Mouse (Mus musculus) kidney, postnatal 0 days (tissue): ENCODE results near the gene Myl7. TPM values are rescaled to one million over a fixed set of nuclear protein-coding genes. Genes with fewer than 3 reads are reported as not detected.

Experiments used
- ATAC-seq: fragments of 200-750 bp; cut with Nextera tagmentation; replicated peaks from 2 replicates; pipeline ENCODE4 v1.8.0; 2017; ENCODE audit warnings: low read depth, moderate number of reproducible peaks, moderate TSS enrichment, moderate library complexity; ENCODE audit not compliant: low FRiP score
- DNase-seq: peaks from one replicate; pipeline ENCODE4 v3.0.0-alpha.2; 2016; ENCODE audit warnings: low spot score
- H3K27ac ChIP-seq: fragments of 300-500 bp; sonication (generic); 2 replicates; pipeline ENCODE4 v1.5.1; 2014; ENCODE audit warnings: mild to moderate bottlenecking
- H3K27me3 ChIP-seq: fragments of 300-500 bp; sonication (generic); 2 replicates; pipeline ENCODE4 v1.6.1; 2014; ENCODE audit warnings: low read length, mixed read lengths; ENCODE audit not compliant: insufficient read depth
- H3K36me3 ChIP-seq: fragments of 300-500 bp; sonication (generic); 2 replicates; pipeline ENCODE4 v1.6.1; 2014; ENCODE audit warnings: low read length, mixed read lengths; ENCODE audit not compliant: insufficient read depth
- H3K4me1 ChIP-seq: fragments of 300-500 bp; sonication (generic); replicated peaks from 2 replicates; pipeline ENCODE4 v1.6.1; 2014; ENCODE audit warnings: antibody characterized with exemption, low read length, mixed read lengths; ENCODE audit not compliant: insufficient read depth
- H3K4me2 ChIP-seq: fragments of 300-500 bp; sonication (generic); 2 replicates; pipeline ENCODE4 v1.6.1; 2014; ENCODE audit warnings: mild to moderate bottlenecking, low read length, moderate library complexity, mixed read lengths
- H3K4me3 ChIP-seq: fragments of 300-500 bp; sonication (generic); replicated peaks from 2 replicates; pipeline ENCODE4 v1.5.1; 2014; ENCODE audit warnings: low read depth, low read length
- H3K9ac ChIP-seq: fragments of 300-500 bp; sonication (generic); 2 replicates; pipeline ENCODE4 v1.6.1; 2014; ENCODE audit warnings: low read depth, low read length
- H3K9me3 ChIP-seq: fragments of 300-500 bp; sonication (generic); replicated peaks from 2 replicates; pipeline ENCODE4 v1.6.1; 2016; ENCODE audit warnings: low read length, inconsistent platforms, mixed read lengths
- CTCF ChIP-seq: IDR thresholded peaks from 2 replicates; pipeline ENCODE4 v1.5.1; 2016; ENCODE audit warnings: antibody characterized with exemption, low read depth, mild to moderate bottlenecking, moderate library complexity
- WGBS: fragments of 180-500 bp; shearing (Covaris S2); extraction: QIAGEN DNeasy Blood & Tissue Kit; methylation state at CpG from one replicate; pipeline ENCODE4 v1.1.7; 2014; 5-methylcytosine and 5-hydroxymethylcytosine counted together
- polyA plus RNA-seq: library from polyadenylated mRNA; unstranded; fragments of >200 nt; fragmentation: Nextera tagmentation; extraction: Ambion mirVana; gene quantifications from 2 replicates; pipeline ENCODE4 v1.2.1, GENCODE M21; 2015

Gene Myl7
- polyA plus RNA-seq, 1 experiment from 2014 or later = 1.6 TPM

GRCm38 (mm10) chr11:5877421-5877820, 21.2 kb downstream of the Myl7 start:
- peak overlapping the region; percentile 82 for H3K4me2 ChIP-seq
- peaks cover 32% of the 10 kb centered on the region for H3K36me3 ChIP-seq
- TF ChIP-seq CTCF = no peak
- WGBS = 1% methylated on average over 5 of the region's 5 CpGs
- H3K9me3 ChIP-seq = no peaks in the 10 kb centered on the region
- no peak for ATAC-seq
- H3K9ac ChIP-seq = peak overlapping the region; percentile 69
- DNase-seq = no peak
- H3K27ac ChIP-seq = no peak overlapping the region
- H3K4me3 ChIP-seq = peak overlapping the region; percentile 62
- no peaks in the 10 kb centered on the region for H3K27me3 ChIP-seq
- peaks cover 10% of the 10 kb centered on the region; the same call in 1 of the 2 replicates for H3K4me1 ChIP-seq

GRCm38 (mm10) chr11:5873192-5873591, 25.4 kb downstream of the Myl7 start:
- no peak overlapping the region for H3K9ac ChIP-seq
- H3K9me3 ChIP-seq = no peaks in the 10 kb centered on the region
- H3K4me1 ChIP-seq = no peaks in the 10 kb centered on the region; the same call in 1 of the 2 replicates
- H3K27me3 ChIP-seq = no peaks in the 10 kb centered on the region
- H3K27ac ChIP-seq = no peak overlapping the region
- H3K4me2 ChIP-seq = no peak overlapping the region
- no peak overlapping the region for H3K4me3 ChIP-seq
- no peak for ATAC-seq
- peaks cover 59% of the 10 kb centered on the region for H3K36me3 ChIP-seq
- DNase-seq = no peak
- 96% methylated on average over 9 of the region's 9 CpGs for WGBS
- TF ChIP-seq CTCF = no peak

DNA sequence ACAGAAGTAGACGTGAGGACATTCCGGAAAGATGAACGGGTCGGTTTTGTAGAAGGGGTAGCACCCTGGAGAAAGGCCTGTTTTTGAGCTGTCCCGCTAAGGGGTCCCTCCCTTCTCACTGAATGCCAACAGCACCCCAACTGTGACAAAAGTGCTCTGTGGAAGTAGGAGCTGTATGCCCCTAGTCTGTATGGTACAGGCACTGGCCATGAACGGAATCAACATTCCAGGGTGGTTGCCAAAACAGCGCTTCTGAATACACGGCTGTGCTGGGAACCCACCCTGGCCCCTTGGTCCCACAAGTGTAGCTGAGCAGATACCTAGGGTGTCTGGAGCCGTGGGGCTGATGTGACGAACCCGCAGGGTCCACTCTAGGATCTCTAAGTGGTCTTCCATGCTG, 25.9 kb downstream of the Myl7 start:
- TF ChIP-seq CTCF = no peak
- DNase-seq = no peak
- H3K36me3 ChIP-seq = peaks cover 59% of the 10 kb centered on the region
- H3K4me1 ChIP-seq = no peaks in the 10 kb centered on the region; the same call in 1 of the 2 replicates
- no peak overlapping the region for H3K4me2 ChIP-seq
- no peak for ATAC-seq
- no peak overlapping the region for H3K9ac ChIP-seq
- no peaks in the 10 kb centered on the region for H3K27me3 ChIP-seq
- no peaks in the 10 kb centered on the region for H3K9me3 ChIP-seq
- WGBS = 93% methylated on average over 11 of the region's 11 CpGs
- H3K4me3 ChIP-seq = no peak overlapping the region
- H3K27ac ChIP-seq = no peak overlapping the region

DNA sequence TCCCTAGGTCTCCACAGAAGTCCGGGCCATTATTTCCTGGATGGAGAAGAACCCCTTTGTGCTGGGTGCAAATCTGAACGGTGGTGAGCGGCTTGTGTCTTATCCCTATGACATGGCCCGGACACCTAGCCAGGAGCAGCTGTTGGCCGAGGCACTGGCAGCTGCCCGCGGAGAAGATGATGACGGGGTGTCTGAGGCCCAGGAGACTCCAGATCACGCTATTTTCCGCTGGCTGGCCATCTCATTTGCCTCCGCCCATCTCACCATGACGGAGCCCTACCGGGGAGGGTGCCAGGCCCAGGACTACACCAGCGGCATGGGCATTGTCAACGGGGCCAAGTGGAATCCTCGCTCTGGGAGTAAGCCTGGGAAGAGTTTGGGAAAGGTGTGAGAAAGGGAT, 28.5 kb downstream of the Myl7 start:
- Histone ChIP-seq H3K36me3 (peaks cover 53% of the 10 kb centered on the region), H3K4me2 (no peak overlapping the region), H3K27me3 (no peaks in the 10 kb centered on the region), H3K27ac (no peak overlapping the region), H3K9ac (no peak overlapping the region), H3K4me3 (no peak overlapping the region), H3K9me3 (no peaks in the 10 kb centered on the region), H3K4me1 (peaks cover 6% of the 10 kb centered on the region; the same call in 1 of the 2 replicates)
- DNase-seq = no peak
- no peak for TF ChIP-seq CTCF
- ATAC-seq = no peak
- WGBS = 82% methylated on average over 16 of the region's 16 CpGs

GRCm38 (mm10) chr11:5869331-5869730, 29.3 kb downstream of the Myl7 start:
- H3K27me3 ChIP-seq = no peaks in the 10 kb centered on the region
- TF ChIP-seq CTCF = no peak
- H3K9ac ChIP-seq = no peak overlapping the region
- no peak overlapping the region for H3K27ac ChIP-seq
- H3K9me3 ChIP-seq = no peaks in the 10 kb centered on the region
- ATAC-seq (no peak), DNase-seq (no peak)
- H3K4me2 ChIP-seq = no peak overlapping the region
- whole genome bisulfite sequencing = 91% methylated on average over 16 of the region's 16 CpGs
- H3K36me3 ChIP-seq = peaks cover 45% of the 10 kb centered on the region
- H3K4me3 ChIP-seq = no peak overlapping the region
- peaks cover 6% of the 10 kb centered on the region; the same call in 1 of the 2 replicates for H3K4me1 ChIP-seq

DNA sequence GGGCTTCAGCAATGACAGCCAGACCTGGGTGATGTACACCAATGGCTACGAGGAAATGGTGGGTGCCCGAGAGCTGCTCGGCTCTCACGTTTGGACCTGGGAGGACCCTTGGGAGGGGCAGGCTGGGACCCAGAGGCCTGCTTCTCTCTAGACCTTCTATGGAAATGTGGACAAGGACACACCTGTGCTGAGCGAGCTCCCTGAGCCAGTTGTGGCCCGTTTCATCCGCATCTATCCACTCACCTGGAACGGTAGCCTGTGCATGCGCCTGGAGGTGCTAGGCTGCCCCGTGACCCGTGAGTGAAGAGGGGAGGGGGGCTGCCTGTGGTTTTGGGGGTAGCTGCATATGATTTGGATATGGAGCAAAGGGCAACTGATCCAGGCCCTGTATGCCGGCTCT, 30.3 kb downstream of the Myl7 start:
- peaks cover 9% of the 10 kb centered on the region; the same call in 1 of the 2 replicates for H3K4me1 ChIP-seq
- WGBS = 77% methylated on average over 12 of the region's 12 CpGs

DNA sequence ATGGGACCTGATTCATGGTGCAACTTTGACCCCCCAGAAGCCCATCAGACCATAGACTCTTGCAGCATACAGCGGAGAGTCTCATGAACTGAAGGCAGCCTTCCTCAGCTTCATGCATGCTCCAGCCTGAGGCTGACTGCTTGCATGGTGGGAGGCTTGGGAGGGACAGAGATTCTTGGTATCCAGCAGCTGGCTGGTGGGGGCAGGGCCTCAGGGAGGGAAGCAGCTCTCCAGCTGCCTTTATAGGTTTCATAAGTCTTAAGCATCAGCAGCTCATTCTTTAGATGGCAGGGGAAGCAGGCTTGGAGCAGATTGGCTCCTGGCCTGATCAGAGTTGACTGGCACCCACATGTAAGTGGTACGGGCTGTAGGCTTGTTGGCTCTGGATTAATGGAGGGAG, 31.4 kb downstream of the Myl7 start:
- no peak overlapping the region for H3K4me2 ChIP-seq
- no peaks in the 10 kb centered on the region for H3K9me3 ChIP-seq
- no peak overlapping the region for H3K4me3 ChIP-seq
- no peak overlapping the region for H3K9ac ChIP-seq
- WGBS = 72% methylated on average over 2 of the region's 2 CpGs
- DNase-seq (no peak), ATAC-seq (no peak)
- peaks cover 16% of the 10 kb centered on the region; the same call in 1 of the 2 replicates for H3K4me1 ChIP-seq
- peak overlapping the region; percentile 15; the same call in 1 of the 2 replicates for H3K27ac ChIP-seq
- no peak for TF ChIP-seq CTCF
- H3K27me3 ChIP-seq = no peaks in the 10 kb centered on the region
- peaks cover 25% of the 10 kb centered on the region for H3K36me3 ChIP-seq

More for the DNA sequence above, 30.3 kb downstream of the Myl7 start:
- 0 out of 2 replicates have a peak overlapping the region, but pooled peaks have one; percentile 31 for H3K27ac ChIP-seq
- no peak overlapping the region for H3K4me3 ChIP-seq
- peaks cover 35% of the 10 kb centered on the region for H3K36me3 ChIP-seq
- ATAC-seq (0 out of 2 replicates have a peak, but pooled peaks have one; percentile 20), DNase-seq (no peak)
- no peak overlapping the region for H3K9ac ChIP-seq
- TF ChIP-seq CTCF = no peak
- H3K27me3 ChIP-seq = no peaks in the 10 kb centered on the region
- H3K9me3 ChIP-seq = no peaks in the 10 kb centered on the region
- H3K4me2 ChIP-seq = no peak overlapping the region
